Mouse (Mus musculus) megakaryocyte progenitor cell, adult 5-6 weeks (primary cell): Measurements from ENCODE around the gene Il31ra. TPM values are rescaled to one million over a fixed set of nuclear protein-coding genes. Genes with fewer than 3 reads are reported as not detected.

Source experiments
- ATAC-seq: replicated peaks from 2 replicates; pipeline ENCODE4 v1.8.0; 2016; ENCODE audit warnings: mild to moderate bottlenecking, moderate TSS enrichment, inconsistent platforms; ENCODE audit not compliant: poor library complexity
- total RNA-seq, 2 experiments: library from RNA; stranded (forward) in 1 of 2; stranded (reverse) in 1 of 2; fragments of 157-497, 149-512 nt in 1 of 2; fragments of 200-1000 nt in 1 of 2; gene quantifications; 2 replicates each; pipeline versions ENCODE4 v1.2.3 to v1.2.4; 2015 to 2017

Il31ra gene
- total RNA-seq, 2 experiments from 2014 or later, result 4.9 to 5.4 TPM

DNA sequence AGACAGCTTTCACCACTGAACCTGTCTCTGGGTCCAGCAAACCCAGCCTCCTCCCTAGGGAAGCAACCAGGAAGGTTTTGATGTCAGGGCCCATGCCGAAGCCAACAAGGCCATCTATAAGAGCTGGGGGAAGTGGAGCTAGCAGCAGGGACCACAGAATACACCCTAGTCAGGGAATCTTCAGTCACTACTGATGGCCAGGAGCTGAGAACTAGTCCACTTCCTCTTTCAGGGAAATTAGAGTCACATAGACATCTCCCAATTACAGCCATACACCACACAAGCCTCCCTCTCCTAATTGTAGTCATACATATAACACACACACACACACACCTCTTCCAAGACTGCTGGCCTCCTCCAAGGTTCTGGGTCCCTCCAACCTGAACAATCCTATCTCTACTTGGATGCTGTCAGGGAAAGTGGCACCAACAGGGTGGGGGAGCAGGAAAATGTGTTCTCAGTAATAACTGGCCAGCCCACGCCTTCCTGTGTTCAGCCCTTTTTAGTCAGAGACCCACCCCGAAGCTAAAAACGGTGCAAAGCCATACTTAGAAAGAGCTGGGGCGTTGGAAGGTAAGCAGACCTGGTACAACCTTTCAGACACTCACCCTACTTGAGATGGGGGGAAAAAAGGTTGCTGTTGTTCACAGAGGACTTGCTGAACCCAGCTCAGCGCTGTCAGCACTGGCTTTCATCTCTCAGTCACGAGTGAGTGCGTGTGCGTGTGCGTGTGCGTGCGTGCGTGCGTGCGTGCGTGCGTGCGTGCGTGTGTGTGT is 83.5 kb downstream of the Il31ra start:
- peak; percentile 36 for ATAC-seq

DNA sequence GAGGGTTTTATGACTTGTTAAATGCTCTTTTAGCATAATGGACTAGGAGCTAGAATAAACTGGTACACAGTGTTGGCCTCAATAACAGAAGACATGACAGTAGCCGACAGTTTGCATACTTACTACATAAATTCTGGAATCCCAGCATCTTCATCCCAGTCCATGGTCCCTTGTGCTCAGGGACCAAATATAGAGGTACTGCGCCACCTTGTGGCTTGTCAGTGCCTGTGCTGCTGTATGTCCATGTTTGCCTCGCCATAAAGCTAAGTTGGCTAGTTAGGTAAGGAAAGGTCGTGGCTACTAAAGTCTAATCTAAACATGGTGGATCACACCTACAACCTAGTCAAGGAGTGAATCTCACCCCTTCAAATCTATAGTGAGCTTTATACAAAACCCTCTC is 84.7 kb downstream of the Il31ra start:
- ATAC-seq, result peak; percentile 91

DNA sequence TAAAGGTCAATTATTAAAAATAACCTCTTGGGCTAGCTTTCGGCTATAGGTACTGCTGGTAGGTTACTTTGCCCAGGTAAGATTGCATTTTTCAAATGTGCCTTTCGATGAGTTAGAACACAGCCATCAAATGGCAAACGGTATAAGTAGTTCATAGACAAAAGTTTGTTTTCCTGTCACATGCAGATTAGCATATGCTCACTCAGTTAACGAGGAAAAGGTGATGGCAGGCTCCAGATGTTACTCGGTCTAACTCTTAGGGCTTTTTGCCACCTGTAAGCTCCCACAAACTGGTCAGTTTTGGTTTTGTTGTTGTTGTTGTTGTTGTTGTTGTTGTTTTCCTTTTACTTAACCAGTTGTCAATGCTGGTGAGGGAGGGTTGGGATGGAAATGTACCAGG is 85.7 kb downstream of the Il31ra start:
- ATAC-seq, result no peak

DNA sequence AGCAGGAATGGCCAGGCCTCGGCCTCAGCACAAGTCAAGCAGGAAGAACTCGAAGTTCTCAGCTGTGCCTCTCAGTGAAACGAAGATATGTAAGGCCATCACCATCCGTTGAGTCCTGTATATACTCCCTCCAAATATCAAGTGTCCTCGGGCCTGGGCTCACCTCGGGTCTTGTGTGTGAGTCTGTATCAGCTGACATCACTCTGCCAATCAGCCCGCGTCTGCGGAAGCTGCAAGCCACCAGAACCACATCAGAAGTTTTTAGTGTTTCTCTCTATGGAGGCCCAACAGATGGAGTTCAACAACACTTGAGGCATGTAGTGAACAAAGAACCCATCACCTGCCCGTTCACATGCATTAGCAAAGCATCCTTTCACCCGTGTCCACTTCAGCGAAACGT is 86.5 kb downstream of the Il31ra start:
- ATAC-seq, result no peak

DNA sequence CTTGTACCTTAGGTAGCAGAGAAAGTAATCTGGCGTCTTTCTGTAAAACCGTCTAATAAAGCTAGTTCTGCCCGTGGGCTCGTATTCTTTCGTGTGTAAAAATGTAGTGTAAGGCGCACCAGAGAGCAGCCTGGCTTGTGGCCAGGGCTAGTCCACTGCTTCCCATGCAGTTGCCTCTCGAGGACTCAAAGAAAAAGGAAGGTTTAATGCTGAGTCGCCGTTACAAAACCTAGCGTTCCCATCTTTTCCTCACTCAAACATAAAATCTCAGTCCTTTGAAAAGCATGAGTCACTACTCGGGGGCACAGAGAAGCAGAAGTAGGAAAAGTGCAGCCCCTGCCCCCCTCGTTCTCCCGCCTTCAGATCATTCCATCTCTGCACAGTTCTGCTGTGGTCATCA is 87.4 kb downstream of the Il31ra start:
- no peak for ATAC-seq

DNA sequence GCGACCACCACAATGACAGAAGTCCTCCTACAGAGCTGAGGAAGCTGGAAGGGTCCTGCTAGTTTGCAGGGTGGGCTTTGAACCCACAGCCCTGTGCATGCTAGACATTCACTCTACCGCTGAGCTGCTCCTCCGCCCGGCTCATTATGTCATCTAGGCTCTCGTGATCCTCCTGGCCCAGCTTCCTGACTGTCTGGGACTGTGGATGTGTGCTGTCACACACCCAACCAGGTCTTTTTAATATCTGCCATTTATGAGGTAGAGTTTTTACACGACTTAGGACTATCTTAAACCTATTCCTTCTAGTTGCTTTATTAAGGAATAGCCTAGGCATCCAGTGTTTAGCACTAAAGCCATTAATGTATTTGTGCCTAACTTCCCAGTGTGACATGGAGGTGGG is 88.7 kb downstream of the Il31ra start:
- no peak for ATAC-seq

DNA sequence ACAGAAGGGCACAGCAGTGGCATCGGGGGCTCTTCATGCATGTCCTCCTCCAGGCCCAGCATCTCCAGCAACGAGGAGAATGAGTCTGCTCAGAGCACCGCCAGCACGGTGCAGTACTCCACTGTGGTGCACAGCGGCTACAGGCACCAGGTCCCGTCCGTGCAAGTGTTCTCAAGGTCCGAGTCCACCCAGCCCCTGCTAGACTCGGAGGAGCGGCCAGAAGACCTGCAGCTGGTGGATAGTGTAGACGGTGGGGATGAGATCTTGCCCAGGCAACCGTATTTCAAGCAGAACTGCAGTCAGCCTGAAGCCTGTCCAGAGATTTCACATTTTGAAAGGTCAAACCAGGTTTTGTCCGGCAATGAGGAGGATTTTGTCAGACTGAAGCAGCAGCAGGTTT is 90.3 kb downstream of the Il31ra start:
- ATAC-seq, result no peak

DNA sequence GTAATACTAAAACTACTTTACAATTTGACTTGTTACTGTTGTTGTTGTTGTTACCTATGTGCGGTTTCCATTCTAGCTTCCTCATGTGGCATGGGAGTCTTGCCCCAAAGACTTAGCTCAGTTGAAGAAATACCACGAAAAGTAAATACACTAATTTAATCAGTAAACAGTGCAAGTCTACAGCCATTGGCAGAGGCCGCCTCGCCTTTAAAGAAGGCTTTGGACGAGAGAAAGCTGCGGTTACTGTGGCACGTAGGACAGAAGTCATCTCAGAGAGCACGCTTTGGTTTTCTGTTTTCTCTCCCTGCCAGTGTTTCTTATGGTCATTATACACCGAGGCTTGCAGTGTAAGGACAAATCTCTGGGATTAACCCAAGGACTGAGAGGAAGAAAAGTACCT is 93.7 kb downstream of the Il31ra start:
- ATAC-seq, result no peak

DNA sequence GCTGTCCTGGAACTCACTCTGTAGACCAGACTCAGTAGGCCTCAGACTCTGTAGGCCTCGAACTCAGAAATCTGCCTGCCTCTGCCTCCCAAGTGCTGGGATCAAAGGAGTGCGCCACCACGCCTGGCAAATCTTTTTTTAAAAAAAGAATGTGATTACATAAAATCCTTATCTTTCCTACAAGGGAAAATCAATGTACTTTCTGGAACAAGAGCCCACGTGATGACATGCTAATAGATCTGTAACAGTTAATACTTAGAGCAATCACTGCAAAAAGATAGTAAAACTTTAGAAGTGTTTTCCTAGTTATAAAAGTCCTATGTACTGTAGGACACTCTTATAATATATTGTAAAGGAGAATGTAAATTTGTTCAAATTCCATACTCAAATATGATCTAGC is 94.1 kb downstream of the Il31ra start:
- no peak for ATAC-seq

DNA sequence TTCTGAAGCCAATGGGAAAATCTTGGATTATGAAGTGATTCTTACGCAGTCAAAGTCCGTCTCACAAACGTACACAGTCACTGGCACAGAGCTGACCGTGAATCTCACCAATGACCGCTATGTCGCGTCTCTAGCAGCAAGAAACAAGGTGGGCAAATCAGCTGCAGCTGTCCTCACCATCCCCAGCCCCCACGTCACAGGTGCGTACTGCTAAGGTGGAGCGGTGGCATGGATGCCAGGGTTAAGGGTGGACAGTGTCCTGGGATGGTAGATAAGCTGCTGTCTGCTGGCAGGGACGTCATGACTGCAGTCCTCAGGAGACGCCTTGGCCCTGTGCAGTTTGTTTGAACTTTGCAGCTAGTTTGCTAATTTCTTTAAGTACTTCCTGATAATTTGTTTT is 99.6 kb downstream of the Il31ra start:
- ATAC-seq, result no peak

DNA sequence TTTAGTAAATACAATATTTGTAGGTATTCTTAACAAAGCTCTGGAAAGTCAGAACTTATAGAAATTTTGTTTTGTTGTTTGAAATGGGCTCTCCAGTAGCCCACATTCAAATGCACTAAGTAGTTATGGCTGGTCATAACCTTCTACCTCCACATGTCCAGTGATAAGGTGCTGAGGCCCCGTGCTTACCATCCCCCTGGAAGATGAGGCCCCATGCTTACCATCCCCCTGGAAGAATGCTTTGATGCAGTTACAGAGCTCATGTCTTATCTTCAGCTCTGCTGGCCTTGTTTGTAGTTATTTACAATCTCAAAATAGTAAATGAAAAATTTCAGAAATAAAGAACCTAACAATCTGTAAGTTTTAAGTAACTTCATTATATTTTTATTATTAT is 101.9 kb downstream of the Il31ra start:
- ATAC-seq, result no peak

DNA sequence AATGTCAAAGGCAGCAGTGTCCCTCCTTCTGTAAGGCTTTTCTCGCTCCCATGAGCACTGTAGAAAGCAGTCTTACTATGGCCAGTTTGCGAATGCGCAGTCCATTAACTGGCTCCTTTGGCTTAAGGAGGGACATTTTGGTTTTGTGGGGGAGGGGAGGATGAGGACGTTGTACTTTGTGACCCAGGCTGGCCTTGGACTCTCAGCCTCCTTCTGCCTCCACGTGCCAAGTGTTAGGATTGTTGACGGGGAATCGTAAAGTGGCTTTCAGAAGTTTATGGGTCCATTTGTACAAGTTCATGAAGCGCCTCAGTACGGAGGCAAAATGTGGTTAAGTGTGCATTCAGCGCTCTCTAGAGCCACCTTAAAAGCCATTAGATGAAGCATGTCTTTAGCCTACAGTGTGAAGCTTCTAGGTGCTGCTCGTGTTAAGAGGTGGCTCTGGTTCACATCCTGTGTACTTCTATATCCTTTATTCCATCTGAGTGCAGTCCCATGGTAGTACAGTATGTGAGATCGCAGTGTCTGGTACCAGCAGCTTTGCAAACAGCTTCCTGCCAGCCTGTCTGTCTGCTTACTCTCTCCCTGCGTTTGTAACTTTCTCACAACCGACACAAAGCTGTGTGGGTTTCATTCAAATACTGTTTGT is 102.4 kb downstream of the Il31ra start:
- no peak for ATAC-seq

DNA sequence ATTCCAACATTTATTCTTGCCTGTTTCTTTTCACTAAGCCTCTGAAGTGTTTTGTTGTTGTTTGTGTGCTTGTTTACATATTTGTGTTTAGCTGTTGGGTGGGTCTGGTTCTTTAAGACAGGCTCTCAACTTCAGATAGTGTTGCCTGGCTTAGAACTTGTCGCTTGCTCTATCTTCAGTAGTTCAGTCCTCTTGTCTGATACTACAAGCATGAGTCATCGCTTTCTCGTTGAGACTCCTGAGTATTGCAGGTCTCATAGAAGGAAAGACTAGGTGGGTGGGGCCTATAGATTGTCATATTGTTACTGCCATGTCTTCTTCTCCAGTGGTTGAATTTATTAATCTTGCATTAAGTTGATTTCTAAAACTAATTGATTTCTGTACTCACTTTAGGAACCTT is 104.1 kb downstream of the Il31ra start:
- ATAC-seq, result no peak

DNA sequence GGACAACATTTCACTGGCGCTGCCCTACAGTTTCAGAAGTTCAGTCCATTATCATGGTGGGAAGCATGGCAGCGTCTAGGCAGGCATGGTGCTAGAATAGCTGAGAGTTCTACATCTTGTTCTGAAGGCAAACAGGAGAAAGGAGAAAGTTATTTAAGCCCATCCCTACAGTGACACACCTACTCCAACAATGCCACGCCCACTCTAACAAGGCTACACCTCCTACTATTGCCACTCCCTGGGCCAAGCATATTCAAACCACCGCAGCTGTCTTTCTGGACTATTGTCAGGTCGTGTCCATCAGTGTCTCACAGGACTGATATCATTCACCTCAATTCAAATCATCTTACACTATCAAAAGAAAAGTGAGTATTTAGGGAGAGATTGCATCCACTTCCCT is 107.5 kb downstream of the Il31ra start:
- no peak for ATAC-seq

DNA sequence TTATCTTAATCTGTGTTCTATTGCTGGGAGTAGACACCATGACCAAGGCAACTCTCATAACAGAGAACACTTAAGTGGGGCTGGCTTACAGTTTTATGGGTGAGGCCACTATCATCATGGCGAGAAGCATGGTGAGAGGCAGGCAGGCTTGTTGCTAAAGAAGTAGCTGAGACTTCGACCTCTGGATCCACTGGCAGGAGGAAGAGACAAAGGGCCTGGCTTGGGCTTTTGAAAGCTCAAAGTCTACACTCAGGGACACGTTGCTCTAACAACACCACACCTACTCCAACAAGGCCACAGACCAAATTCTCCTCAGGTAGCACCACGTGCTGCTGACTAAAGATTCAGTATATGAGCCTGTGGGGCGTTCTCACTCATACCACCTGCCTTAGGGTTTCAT is 107.9 kb downstream of the Il31ra start:
- no peak for ATAC-seq

DNA sequence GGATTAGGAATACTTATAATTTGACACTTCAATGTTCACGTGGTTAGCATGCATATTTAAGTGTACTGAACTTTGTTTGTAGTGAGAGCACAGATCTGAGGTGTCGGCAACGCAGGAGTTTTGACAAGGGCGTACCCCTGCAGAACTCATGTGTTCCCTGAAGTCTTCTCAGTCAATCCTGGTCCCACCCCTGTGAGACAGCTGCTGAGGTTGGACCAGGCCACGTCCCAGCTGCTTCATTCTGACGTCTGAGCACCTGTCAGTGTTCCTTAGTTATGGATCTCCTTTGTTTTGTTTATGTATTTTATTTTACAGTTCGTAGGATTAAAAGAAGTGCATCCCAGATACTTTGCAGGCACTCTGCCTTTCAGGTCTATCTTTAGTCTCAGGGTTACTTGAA is 111.1 kb downstream of the Il31ra start:
- ATAC-seq, result no peak

DNA sequence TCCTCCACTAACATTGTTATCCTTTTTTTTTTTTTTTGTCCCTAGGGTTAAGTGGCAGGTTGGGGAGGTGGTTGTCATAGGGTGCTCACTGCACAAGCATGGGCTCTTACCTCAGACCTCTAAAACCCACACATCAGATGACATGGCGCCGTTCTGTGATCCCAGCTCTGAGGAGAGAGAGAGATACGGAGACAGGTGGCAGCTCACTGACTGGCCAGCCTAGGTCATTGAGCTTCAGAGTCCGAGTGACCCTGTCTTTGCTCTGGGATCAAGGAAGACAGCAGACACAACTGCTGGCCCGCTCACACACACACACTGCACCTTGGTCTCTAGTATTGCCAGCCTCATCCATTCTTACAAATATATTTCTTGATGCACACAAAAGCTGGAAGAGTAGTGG is 111.6 kb downstream of the Il31ra start:
- ATAC-seq, result no peak

DNA sequence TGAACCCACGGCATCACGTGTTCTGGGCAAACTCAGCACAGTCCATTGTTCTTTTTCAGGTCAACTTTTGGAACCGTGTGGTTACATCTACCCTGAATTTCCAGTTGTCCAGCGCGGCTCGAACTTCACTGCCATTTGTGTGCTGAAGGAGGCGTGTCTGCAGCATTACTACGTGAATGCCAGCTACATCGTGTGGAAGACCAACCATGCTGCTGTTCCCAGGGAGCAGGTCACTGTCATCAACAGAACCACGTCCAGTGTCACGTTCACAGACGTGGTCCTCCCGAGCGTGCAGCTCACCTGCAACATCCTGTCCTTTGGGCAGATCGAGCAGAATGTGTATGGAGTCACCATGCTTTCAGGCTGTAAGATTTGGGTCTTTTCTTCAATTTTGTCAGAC is 114.2 kb downstream of the Il31ra start:
- no peak for ATAC-seq

DNA sequence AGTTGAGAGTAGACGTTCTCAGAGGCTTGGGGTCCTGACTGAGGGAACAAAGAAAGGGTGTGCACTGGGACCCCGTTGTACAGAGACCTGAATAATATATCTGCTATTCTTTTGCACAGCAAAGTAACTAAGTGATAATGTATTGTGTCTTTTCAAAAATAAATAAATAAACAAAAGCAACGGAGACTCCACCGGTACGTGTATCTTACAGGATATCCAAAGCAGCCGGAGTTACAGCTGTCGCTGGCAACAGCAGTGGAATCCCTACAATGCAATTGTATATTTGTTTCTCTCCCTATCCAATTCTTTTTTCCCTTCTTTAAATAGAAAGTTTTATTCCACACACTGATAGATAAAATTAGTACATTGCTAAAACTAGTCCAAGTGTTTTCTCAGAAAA is 115.1 kb downstream of the Il31ra start:
- ATAC-seq, result no peak

DNA sequence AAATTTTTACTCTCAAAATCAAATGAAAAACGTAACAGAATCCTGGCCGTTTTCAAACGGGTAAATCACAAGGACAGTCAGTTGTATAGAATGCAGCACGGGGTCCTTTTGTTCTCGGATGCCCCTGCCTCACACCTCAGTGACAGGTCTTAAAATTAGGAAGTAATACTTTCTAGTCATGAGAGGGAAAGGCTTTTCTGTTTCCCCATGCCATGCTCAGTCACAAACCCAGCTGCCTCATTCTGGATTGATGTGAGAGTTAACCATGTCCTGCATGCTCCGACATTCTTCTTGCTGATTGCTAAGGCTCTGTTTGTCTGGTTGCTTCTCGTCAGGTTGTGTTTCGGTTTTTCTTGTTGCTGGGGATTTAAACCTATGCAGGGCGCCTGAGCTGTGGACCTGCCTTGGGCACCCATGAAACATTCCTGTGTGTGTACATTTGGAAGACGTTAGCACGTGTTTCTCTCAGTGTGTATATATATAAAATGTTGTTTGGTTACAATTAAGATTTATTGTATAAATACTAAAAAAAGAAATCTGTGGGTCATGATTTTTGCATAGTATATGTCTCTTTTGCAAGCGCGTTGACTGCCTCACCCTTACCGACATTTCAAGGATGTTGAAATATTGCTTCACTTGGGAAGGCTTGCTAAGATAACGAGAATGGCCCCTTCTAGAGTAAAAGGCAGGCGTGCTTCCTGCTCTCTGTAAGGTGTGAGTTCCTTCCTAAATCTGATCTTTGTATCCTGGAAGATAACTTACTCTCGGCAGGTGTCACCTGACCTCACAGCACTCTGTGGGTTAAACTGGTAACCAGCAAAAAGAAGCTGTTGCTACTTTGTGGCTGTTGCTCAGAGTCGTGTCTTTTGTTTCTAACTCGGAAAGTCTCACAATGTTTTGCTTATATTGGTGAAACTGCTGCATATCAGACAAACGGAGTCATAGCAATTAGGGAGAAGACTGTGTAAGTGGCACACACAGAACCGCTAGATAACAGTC is 120.1 kb downstream of the Il31ra start:
- peak; percentile 61 for ATAC-seq

DNA sequence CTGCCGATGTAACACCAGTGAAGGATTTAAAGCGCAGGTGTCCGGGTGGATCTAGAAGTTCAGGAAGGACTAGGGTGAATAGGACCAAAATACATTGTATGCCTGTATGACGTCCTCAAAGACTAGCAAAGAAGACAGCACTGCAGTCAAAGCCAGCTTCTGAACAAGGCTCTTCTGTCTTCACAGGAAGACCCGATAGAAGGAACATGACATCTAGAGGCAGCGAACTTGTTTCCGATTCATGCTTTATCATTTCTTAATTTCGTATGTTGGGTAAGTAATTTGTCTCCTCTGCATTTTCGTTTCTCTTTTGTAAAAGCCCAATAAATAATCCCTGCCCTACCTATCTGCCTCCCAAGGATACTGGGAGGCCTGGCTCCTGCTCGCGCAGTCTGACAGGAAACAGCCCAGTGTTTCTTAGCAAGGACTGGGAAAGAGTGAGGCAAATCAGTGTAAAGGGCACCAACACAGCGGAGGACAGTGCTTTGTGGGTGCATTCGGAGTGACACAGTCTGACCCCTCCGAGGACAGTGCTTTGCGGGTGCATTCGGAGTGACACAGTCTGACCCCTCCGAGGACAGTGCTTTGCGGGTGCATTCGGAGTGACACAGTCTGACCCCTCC is 121.6 kb downstream of the Il31ra start:
- no peak for ATAC-seq
